Mouse (Mus musculus) bone marrow macrophage, adult 2 months (primary cell): ENCODE data around the gene Prex1. TPM values are rescaled to one million over a fixed set of nuclear protein-coding genes. Genes with fewer than 3 reads are reported as not detected.

Source experiments
- H3K27ac ChIP-seq: 2 replicates; pipeline ENCODE4 v1.5.1; 2012; ENCODE audit warnings: low read depth, low read length; ENCODE audit not compliant: insufficient read depth
- H3K4me1 ChIP-seq: 2 replicates; pipeline ENCODE4 v1.6.1; 2012; ENCODE audit warnings: low read length; ENCODE audit not compliant: control insufficient read depth, insufficient read depth
- H3K4me3 ChIP-seq: 2 replicates; pipeline ENCODE4 v1.5.1; 2012; ENCODE audit warnings: mild to moderate bottlenecking, low read length, moderate library complexity; ENCODE audit not compliant: insufficient read depth
- CTCF ChIP-seq: IDR thresholded peaks from 2 replicates; pipeline ENCODE4 v1.5.1; 2012; ENCODE audit warnings: low read depth, mild to moderate bottlenecking, low read length, moderate library complexity
- POLR2A ChIP-seq: IDR thresholded peaks from 2 replicates; pipeline ENCODE4 v1.6.1; 2012; ENCODE audit warnings: mild to moderate bottlenecking, low read depth, low read length, borderline replicate concordance
- polyA plus RNA-seq: library from polyadenylated mRNA; stranded (reverse); fragments of >200 nt; gene quantifications from 2 replicates; pipeline ENCODE4 v1.2.4, GENCODE M21; 2012; ENCODE audit not compliant: missing spikeins, insufficient read depth, insufficient read length

The Prex1 gene
- polyA plus RNA-seq, 1 experiment, result 191 TPM

DNA sequence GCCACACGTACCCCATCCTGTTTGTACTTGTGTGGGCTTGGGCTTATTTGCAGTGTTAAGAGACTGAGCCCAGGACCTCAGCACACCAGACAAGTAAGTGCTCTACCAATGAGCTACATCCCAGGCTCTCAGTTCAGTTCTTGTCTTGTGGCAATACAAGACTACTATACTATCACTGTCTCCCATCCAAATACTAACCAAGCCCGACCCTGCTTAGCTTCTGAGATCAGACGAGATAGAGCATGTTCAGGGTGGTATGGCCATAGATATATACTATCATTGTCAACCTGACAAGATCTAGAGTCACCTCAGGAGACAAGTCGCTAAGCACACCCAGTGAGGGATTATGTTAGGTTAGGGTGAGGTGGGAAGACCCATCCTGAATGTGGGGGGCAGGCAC, 58.8 kb downstream of the Prex1 start:
- peaks cover 63% of the 10 kb centered on the region for H3K4me1 ChIP-seq
- H3K4me3 ChIP-seq, result no peak overlapping the region
- H3K27ac ChIP-seq, result no peak overlapping the region
- TF ChIP-seq CTCF, result no peak
- TF ChIP-seq POLR2A, result no peak

DNA sequence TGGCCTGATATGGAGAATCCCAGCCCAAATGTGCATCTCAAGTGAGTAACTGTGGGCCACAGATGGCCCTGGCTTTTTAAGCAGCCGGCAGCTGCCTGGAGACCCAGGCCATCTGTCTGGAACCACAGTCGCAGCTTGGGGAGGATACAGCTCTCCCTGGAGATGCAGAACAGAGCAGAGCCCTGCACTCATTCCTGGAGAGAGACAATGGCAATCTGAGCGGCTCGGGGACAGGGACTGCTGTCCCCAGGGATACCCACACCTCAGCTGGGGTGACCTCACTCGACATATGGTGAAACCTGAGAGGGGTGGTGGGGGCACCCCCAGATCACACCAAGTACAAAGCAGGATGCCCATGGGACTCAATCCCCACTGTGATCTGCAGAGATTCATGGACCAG, 60.1 kb downstream of the Prex1 start:
- Histone ChIP-seq H3K4me1 (peaks cover 61% of the 10 kb centered on the region), H3K4me3 (no peak overlapping the region), H3K27ac (no peak overlapping the region)
- TF ChIP-seq CTCF, result no peak
- TF ChIP-seq POLR2A, result no peak

DNA sequence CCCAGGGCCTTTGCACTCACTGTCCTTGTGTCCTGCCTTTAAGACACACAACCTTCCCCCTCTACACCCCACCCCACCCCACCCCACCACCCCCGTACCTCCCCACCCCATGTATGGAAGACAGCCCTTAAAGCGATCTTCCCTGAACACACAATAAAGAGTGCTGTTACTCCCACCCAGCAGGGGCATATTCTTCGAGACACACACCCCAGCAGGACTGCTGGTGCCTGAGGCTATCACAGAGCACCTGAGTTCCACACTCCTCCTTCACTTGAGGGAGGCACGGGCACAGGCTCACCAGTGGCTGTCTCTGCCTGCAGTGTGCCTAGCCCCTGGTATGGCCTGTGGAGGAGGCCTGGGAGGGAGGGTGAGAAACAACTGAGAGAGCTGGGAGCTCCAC, 61.0 kb downstream of the Prex1 start:
- Histone ChIP-seq H3K4me1 (peaks cover 52% of the 10 kb centered on the region), H3K27ac (no peak overlapping the region)

DNA sequence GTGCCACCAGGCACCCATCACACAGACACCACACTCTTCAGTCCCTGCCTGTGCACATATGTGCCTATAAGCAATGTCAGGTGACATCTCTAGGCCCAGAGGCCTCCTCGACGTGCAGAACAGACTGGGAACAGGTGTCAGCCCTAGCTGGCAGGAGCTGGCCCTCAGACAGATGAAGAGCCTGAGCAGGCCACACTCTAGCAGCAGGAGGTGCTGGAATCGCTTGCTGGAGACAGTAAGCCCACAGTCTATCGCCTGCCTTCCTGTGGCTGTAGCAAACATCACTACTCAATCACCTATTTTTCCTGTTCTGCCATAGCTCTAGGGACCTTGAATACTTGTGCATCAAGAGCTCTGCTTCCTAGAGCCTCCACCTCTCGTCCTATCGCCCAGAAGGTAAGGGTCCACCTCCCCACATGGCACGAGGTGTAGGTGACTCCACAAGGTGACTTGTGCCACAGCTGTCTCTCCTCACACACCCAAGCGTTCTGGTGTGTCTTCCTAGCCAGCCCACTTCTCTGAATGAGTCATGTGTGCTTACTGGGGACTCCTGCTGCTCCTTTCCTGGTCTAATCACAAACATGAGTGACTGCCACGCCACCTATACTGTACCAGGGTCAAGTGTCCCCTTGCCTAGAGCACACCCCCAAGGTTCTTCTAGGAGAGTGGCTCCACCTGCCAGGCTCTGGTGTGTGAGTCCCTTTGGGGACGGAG, 62.2 kb downstream of the Prex1 start:
- Histone ChIP-seq H3K4me3 (no peak overlapping the region), H3K27ac (no peak overlapping the region), H3K4me1 (peaks cover 40% of the 10 kb centered on the region)
- no peak for TF ChIP-seq CTCF
- no peak for TF ChIP-seq POLR2A

More for the DNA sequence above, 61.0 kb downstream of the Prex1 start:
- TF ChIP-seq CTCF (no peak), POLR2A (no peak)
- H3K4me3 ChIP-seq, result no peak overlapping the region

DNA sequence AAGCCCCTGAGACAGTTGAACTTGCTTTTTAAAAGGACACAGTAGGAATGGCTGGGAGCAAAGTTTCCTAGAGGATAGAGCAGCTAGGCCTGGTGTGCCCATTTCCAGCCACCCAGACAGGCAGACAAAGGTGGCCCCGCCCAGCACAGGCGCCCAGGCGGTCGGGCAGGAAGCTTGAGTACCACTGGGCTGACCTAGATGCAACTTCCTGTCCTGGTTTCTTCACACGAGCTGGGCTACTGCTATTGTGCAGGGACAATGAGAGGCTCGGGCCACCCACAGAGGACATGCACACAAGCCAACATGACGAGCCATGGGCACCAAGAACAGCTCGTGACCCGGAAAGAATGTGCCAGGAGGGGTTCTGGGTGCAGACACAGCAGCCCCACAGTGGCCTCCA, 63.2 kb downstream of the Prex1 start:
- peak overlapping the region; percentile 32 for H3K27ac ChIP-seq
- TF ChIP-seq POLR2A (no peak), CTCF (no peak)
- peaks cover 32% of the 10 kb centered on the region for H3K4me1 ChIP-seq
- no peak overlapping the region for H3K4me3 ChIP-seq

DNA sequence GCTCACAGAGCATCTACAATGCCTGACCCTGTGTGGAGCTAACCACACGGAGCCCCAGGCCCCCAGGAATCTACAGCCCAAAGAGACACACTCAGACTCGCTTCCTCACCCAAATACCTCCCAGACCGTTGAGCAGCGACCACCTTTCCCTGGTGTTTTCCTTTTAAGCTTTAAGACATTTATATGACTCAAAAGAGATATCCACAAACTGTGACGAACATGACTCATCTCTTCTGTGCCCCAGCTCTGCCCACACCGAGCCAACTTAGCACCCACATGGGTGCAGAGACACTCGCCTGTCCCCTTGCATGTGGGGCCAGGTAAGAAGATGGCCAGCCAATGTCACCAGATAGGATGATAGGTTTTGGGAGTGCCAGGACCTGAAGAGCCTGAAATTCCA, 66.4 kb downstream of the Prex1 start:
- TF ChIP-seq CTCF (no peak), POLR2A (no peak)
- no peak overlapping the region for H3K27ac ChIP-seq
- H3K4me1 ChIP-seq, result peaks cover 23% of the 10 kb centered on the region
- no peak overlapping the region for H3K4me3 ChIP-seq

DNA sequence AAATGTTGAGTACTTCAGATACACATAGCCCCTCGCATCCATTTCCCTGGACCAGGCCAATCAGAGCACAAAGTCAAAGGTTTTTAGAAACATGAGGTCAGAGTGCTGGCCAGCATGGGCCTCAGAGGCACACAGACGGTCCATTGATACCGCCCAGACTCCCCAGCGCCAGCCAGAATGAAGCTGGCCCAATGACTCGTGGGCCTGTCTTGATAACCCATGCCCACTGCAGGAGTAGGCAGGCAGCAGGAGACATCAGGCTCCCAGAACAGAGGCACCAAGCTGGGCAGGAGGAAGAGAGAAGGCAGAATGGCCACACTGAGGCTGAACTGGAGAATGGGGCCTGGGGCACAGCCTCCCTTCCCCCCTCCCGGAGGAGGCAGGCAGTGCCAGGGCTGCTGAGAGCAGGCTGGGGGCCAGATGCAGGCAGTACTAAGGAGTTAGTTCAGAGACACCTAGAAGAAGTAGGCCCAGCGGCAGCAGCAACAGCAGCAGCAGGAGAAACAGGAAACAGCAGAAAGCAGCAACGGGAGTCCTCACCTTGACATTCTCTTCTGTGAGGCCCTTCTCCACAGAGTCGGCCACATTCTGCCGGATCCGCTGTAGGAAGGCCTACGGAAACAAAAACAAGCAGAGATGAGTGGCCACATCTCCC, 67.1 kb downstream of the Prex1 start:
- H3K4me1 ChIP-seq, result peaks cover 17% of the 10 kb centered on the region
- no peak overlapping the region for H3K27ac ChIP-seq
- TF ChIP-seq CTCF, result no peak
- no peak for TF ChIP-seq POLR2A
- H3K4me3 ChIP-seq, result no peak overlapping the region

DNA sequence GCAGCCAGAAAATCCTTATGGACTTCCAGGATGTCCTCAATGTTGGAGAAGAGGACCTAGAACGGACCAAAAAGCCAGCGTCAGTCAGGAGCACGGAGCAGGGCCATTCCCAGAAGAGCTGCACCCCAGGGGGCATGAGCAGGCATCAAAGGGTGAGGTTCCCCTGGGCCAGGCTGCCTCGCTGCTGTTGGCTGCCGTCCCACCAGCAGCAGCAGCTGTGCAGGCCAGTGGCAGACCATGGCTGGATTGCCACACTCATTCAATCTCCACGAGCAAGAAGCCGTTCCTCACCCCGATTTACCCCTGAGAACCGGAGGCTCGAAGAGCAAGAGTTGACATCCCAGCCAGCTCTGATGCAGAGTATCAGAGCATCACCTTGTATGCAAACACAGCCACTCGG, 68.8 kb downstream of the Prex1 start:
- Histone ChIP-seq H3K27ac (no peak overlapping the region), H3K4me3 (no peak overlapping the region), H3K4me1 (peaks cover 3% of the 10 kb centered on the region)
- TF ChIP-seq CTCF (no peak), POLR2A (no peak)

DNA sequence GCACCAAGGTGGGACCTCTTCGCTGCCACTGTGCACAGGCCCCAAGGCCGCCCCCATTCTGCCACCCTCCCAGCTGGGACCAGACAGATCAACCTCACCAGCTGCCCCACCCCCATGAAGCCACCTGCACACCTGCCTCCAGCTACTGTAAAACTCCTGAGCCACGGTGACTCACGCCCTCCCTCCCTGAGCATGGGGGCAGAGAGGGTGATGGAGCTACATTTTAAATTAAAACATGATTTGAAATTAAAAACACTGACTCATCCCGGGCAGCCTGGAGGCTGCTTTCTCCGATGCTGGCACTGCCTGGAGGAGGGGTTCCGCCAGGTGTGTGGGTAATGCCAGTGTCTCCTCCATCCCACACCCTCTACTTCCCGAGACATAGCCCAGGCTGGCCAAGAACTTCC, 71.0 kb downstream of the Prex1 start:
- Histone ChIP-seq H3K27ac (no peak overlapping the region), H3K4me1 (peaks cover 20% of the 10 kb centered on the region), H3K4me3 (no peak overlapping the region)
- no peak for TF ChIP-seq CTCF
- no peak for TF ChIP-seq POLR2A

DNA sequence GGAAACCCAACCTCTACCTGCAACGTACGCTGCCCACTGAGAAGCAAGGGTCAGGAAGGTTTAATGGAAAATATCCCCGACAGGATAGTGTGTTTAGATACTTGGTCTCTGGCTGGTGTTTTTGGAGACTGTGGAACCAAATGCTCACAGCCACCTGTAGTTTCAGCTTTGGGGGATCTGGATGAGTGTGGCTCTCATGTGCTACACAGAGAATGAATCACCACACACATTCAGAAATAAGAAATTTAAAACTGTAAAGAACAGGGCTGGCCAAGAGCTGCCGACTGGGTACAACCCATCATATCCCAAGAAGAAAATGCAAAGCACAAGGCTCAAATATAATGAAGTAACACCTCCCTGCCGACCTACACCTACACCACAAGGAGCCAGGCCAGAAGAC, 73.9 kb downstream of the Prex1 start:
- no peak for TF ChIP-seq POLR2A
- H3K27ac ChIP-seq, result peak overlapping the region; percentile 87
- H3K4me3 ChIP-seq, result no peak overlapping the region
- H3K4me1 ChIP-seq, result peaks cover 21% of the 10 kb centered on the region
